Mouse (Mus musculus) thymus, postnatal 14 days (tissue): ENCODE measurements around the gene Ranbp1.
"Not testable (repeated sequence)": the region's sequence is repeated elsewhere in the genome, so short reads cannot be mapped to it uniquely, and the experiment has no call there.

ENCODE experiments used
- DNase-seq: peaks from one replicate; pipeline ENCODE4 v3.0.0; 2021

Gene Ranbp1

DNA sequence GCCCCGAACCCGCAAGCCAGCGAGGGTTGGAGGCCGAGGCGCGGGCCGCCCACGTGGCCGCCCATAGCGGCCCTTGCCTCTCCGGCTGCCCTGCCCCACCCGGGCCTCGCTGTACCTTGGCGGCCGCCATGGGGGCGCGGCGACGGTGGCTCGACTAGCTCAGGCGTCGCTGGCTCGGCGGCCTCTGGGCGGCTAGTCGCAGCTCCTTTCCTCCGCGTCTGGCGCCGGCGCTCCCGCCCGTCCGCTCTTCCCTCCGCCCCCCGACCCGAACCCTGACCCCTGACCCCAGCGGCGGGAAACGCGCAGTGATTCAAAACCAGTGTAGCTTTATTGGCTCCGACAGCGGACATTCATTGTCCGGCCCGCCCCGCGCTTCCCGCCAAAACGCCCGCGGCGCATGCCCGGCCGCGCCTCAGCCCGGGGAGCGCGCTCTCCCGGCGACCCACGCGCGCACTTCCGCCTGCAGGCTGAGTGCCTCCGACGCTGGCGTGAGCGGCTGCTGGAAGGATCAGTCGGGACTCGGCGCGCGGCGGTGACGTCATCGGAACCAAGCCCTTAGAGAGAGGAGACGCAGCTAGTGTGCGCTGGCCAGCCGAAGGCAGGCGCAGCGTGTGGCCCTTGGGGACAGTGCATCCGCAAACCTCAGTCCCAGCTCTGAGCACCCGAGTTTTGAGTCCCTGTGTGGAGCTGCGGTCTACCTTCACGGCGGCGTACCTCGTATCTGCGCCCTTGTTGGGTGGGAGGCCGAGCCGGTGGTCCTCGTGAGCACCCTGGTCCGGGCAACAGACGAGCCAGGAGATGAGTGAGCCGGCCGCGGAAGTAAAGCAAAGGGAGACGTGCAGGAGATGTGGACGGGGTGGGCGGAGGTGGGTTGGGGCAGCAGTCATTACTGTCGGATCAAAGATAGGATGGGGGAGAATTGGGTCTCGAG is at the start of gene Ranbp1, which contains the start of gene Trmt2a:
Ranbp1 (minus strand) TSS at position 300 of the 931 bp plus-strand sequence.
Trmt2a (plus strand) TSS at position 247 of the 931 bp plus-strand sequence.
- peak; percentile 98 for DNase-seq

DNA sequence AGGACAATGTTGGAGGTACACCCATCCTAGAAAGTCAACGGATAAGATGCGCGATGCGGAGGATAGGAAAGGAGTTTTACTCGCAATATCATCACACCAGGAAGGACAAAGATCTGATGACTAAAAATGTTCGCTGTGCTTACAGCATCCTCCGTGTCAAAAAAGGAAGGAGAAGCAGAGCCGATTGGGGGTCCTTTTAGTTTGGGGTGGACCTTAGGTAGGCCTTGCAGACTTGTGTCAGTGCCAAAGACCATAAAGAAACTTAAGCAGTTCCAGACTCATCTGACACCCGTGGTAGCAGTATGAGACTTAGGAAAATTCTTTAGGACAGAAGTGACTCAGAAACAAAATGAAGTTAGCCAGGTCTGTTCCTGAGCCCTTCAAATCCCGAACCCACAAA is 41.1 kb upstream of the Ranbp1 start:
- not testable (repeated sequence) for DNase-seq

DNA sequence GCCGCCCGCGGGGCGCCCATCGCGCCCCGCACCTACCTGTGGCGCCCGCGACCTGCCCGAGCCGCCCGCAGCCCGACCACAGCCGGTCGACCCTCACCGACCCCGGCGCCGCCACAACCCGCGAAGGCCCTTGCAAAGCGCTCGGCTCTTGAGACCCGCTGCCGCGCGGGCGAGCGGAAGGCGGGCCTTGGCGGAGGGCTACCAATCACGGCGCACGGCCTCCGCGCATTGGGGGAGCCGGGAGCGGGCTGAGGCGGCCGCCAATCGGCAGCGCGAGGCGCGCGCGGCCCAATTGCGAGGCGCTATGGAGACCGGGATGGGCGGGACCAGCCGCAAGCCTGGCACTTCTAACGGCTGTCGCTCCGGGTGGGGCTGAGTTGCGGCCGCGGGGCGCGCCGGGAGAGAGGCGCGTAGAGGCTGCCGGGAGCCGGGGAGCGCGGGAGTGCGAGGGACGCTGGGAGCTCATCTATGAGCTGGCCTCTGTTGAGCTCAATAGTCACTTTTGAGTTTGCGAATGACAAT is 40.6 kb upstream of the Ranbp1 start, which contains the start of gene Dgcr8:
Dgcr8 (minus strand) TSS at position 180 of the 522 bp plus-strand sequence.
- DNase-seq = peak; percentile 99

DNA sequence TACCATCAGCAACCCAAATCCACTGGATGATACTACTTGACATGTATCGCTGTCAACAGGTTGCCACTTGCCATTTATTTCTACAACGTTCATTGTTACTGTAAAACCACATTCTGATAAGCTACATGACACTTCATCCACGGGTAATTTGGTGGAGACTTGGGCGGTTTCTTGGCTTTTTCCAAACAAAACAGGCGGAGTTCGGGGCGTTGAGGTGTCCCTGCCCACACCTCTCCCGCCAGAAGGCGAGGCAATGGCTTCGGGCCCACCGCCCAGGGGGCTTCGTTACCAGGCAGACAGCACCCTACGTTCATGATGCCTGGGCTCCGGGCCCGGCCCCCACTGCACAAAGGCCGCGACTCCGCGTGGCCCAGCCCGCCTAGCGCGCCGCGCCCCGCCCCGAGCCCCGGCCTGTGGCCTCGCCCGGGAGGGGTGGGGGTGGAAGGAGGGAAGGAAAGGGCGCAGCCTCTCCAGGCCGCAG is 40.1 kb upstream of the Ranbp1 start:
- DNase-seq = peak; percentile 88

DNA sequence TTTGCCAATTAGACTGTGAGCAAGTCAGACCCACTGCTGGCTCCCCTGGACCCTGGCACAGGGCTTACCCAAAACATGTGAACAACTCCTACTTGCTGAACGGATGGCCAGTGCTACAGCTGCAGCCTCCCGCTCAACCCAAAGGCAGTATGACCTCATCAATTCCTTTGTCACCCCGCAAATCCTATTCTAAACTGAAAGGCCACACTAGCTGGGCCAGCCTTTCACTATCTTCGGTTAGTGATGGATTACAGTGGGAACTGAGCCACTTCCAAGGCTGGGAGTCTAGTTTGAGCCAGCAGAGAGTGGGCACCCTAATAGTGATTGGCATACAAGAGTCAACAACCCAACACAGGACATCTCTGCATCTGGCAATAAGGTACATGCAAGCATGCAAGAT is 39.6 kb upstream of the Ranbp1 start:
- DNase-seq = peak; percentile 12

DNA sequence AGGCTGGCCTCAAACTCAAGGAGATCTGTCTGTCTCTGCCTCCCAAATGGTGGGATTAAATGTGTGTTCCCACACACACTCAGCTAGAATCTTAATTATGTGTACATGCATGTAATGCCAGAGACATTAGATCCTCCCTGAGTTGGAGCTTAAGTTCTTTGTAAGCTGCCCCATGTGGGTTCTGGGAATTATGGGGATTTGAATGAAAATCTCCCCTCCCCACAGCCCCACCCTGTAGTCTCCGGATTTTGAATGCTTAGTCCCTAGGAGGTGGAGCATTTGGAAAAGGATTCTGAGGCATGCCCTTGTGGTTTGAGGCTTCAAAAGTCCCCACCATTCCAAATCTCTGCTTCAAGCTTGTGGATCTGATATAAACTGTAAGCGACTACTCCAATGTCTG is 26.6 kb upstream of the Ranbp1 start:
- no peak for DNase-seq

DNA sequence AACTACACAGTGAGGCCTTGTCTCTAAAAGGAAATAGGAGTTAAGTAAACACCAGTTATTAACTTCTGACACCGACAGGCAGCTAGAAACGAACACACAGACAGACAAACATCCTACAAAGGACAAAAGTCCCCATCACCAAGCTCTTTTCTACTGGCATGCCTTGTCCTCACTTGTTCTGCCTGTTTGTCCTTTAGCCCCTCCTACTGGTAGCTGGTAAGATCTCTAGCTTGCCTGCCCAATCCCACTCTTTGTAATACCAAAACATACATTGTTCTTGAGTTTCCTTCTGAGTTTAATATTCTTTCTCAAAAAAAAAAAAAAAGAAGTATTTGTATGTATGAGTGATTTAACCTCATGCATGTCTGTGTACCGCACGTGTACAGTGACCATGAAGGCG is 19.6 kb upstream of the Ranbp1 start:
- peak; percentile 46 for DNase-seq

DNA sequence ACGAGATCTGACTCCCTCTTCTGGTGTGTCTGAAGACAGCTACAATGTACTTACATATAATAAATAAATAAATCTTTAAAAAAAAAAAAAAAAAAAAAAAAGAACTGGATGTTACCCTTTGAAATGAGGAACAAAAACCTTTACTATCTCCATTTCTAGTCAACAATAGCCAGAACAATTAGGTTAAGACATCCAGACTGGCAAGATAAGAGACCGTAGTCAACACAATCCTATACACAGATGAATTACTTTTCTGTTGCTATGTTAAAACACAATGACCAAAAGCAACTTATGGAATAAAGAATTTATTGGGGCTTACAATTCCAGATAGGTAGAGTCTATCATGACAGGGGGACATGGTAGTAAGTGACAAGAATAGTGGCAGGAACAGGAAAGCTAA is 16.5 kb upstream of the Ranbp1 start:
- DNase-seq = no peak

DNA sequence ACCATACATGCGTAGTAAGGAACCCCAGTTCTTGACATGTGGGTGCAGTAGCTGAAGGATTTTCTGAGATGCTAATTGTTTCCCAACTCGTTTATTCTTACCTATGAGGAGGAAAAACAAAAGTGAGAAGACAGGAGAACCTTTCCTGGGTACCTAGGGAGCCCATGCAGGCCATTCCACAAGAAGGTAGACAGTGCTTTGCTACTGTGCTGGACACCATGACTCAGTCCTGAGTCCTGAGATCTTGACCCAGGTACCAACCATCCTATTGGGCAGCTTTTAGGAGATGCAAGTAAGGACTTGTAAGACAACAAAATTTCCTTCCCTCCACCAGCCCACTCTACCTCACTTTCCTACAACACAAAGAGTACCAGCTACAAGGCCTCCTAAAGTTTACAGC is 9.7 kb upstream of the Ranbp1 start, which contains the start of gene Gm49776:
Gm49776 (minus strand) TSS at position 101 of the 400 bp plus-strand sequence.
- no peak for DNase-seq

DNA sequence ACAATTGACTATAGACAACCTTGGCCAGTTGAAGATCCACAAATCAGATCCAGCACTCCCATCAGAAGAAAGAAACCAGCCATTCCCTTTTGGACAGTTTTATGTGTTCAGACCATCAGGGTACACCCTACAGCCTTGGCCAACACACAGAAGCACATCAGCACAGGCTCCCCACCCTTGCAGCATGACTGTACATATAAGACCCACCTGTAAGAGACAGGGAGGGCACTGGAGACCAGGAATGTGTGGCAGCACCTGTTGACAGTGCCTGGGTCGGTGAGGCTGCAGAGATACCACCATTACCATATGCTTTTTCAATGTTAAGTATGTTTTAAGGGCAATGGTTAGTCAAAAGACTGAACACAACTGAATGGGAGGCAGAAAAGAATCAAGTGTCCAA is 5.3 kb upstream of the Ranbp1 start:
- DNase-seq = no peak

DNA sequence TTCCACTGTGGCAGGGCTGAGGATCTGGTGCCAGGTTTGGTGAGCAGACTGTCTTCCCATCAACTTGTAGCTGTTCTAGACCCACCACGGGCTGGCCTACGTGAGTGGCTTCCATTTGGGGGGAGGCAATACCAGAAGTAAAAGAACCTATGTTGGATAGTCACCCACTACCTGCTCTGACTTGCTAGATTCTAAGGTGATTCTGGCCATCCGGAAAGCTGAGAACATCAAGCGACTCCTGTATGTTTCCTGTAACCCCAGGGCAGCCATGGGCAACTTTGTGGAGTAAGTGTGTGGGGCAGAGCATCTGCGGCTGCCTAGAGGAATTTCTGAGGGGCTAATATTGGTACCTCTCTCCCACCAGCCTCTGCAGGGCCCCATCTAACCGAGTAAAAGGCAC is 4.2 kb upstream of the Ranbp1 start:
- DNase-seq = no peak

DNA sequence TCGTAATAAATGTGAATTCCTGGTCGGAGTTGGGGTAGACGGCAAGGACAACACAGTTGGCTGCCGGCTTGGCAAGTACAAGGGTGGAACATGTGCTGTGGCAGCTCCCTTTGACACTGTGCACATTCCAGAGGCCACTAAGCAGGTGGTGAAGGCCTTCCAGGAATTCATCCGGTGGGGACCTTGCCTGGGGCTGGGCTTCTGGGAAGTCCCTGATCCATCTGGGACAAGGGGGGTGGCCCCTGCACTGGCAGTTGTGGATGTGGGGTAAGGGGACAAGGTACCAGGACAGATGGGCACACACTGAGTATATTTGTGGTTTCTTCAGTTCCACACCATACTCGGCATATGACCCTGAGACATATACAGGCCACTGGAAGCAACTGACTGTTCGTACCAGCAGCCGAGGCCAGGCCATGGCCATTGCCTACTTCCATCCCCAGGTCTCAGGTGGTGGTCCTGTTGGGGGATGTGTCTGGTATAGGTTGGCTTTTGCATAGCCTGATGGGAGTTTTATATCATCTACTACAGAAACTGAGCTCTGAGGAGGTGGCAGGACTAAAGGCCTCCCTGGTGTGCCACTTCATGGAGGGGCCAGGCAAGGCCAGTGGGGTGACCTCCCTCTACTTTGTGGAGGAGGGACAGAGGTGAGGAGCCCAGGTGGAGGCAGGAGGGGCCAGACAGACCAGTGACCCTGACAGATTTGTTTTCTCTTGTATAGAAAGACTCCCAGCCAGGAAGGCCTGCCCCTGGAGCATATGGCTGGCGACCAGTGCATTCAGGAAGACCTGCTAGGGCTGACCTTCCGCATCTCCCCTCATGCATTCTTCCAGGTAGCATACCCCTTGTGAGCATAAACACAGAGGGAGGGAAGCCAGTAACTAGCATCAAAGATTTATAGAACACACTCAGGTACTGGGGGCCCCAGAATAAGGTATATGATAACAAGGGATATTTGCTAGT is 2.6 kb upstream of the Ranbp1 start:
- DNase-seq = no peak

DNA sequence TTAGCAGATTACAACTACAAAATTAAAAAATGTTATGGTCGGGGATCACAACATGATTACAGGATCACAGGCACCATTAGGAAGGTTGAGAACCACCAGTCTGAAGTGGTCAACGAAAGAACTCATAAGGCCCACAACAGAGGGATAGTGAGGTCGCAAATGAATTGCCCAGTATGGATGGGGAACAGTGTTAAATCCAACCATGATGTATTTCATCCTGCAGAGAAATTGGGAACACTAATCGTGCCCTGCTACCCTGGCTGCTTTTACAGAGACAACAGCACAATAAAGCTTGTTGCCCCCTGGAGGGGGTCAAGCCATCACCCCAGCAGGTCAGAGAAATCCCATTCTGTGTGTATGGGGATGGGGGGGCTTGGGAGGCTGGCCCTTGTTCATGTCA is 1.7 kb upstream of the Ranbp1 start:
- DNase-seq = no peak

DNA sequence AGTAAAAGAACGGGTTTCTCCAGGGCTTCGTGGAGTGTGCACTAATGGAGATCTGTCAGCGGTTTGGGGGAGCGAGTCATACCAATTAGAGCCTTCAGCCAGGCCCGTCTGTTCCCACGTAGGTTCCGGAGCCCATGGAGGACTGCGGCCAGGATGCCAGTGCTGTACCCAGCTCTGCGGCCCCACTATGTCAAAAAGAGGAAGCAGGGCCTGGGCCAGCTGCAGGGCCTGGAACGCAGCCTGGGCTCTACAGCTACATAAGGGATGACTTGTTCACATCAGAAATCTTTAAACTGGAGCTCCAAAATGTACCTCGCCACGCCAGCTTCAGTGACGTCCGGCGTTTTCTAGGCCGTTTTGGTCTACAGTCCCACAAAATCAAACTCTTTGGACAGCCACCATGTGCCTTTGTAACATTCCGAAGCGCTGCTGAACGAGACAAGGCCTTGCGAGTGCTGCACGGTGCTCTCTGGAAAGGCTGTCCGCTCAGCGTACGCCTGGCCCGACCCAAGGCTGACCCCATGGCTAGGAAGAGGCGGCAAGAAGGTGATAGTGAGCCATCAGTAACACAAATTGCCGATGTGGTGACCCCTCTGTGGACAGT is 934 bp upstream of the Ranbp1 start:
- DNase-seq = peak; percentile 57

DNA sequence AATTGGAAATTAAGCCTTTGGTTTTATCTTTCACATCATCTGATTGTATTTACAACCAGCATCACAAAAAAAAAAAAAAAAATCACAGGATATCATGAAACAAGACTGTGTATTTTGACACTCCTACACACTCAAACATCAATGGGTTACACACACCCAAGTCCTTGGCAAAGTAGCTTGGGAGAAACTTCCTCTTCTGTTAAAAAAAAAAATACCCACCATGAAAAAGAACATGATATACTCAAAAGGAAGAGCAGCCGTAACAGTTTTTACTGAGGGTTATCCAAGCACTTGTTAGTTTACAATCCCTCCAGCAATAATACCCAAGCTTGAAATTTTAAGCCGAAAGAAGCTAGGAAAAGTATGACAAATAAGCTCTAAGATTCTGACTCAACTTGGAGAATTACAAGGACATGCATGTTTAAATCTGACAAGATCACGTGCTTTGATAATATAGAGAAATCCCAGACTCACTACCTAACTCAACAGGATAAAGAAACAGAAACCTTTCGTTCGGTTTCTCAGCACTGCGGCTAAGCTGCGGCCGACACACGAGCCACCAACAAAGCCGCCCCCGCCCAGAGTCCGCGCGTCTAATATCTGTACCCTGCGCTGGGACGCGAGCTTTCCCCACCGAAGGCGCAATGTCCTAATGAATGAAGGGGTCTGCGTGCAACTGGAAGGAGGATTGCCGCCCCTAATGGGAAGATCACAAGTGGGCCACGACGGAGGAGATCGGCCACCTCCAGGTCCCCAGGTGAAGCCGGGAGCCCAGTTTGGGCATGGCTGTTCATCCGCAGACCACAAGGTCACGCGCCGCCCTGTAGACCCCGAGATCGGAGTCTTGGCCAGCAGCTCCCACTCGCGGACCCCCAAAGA is 772 bp downstream of the Ranbp1 start:
- no peak for DNase-seq

DNA sequence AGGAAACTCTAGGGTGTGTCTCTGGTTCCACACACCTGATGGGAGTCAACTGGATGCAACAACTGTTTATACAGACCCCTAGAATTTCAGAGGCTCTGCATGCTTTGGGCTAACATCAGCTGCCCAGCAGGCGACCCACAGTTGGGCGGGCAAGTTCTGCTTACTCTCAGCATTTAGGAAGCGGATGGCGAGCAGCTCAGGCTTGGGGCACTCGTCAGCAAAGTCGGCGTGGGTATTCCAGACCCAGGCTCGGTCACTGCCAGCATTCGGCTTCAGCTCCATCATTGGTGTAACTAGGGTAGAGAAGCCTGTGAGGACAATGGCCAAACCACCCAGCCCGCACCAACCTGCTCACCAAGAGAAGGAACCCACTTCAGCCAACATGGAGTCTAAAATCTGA is 7.0 kb downstream of the Ranbp1 start:
- DNase-seq = no peak

DNA sequence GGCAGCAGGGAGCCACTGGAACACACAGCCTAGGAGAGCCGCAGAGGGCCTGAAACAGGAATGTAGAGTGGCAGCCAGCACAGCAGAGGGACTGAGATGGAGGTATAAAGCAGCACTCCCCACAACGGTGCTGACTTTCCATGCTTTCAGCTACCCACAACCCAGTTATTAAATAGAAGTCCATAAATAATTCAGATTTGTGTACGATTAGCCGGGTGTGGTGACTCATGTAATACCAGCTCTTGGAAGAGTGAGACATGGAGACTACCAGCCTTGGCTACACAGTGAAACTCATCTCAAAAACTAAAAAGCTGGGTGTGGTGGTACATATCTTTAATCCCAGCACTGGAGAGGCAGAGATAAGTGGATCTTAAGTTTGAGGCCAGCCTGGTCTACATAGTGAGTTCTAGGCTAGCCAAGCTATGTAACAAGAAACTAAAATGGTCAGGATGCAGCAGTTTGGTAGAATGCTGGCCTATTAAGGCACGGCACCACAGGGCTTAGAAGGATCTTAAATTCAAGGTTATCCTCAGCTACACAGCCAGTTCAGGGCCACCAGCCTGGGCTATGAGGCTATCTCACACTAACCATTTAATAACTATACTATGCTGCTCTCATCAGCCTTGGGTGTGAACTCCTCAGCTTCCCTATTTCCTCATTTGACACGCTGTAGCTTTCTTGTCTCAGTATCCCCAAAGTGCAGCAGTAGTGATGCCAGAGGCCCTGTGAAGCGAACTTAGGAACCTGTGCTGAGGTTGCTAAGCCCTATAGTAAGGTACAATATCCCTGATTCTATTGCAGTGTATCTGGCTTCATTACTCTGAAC is 11.6 kb downstream of the Ranbp1 start:
- no peak for DNase-seq

DNA sequence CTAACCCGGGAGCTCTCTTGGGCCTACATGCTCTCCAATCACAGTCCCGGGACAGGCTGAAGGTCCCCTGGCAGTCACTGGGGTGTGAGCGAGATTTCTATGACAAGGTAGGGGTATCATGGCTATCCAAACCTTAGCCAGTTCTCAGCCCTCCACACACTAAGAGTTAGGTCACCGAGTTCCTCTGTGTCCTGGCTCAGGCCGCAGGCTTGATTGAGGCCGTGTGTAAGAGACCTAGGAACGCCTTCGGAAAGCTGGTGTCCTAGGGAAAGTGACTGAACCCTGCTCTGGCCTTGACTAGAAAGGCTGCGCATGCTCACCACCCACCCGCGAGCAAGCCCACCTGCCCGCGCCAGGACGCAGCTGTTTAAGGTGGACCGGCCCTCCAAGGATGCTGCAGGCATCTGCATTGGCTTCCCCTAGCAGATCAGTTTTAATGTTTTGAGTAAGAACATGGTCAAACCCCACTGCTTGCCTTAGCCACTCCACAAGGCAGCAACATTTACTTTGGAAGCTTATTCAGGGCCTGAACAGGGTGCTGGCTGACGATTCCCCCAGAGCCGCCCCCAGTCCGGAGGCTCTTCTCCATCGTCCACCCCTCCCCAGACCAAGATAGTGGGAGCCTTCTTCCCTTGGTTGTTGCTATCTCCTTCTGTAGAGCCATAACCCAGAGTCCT is 13.0 kb downstream of the Ranbp1 start:
- DNase-seq = peak; percentile 75

DNA sequence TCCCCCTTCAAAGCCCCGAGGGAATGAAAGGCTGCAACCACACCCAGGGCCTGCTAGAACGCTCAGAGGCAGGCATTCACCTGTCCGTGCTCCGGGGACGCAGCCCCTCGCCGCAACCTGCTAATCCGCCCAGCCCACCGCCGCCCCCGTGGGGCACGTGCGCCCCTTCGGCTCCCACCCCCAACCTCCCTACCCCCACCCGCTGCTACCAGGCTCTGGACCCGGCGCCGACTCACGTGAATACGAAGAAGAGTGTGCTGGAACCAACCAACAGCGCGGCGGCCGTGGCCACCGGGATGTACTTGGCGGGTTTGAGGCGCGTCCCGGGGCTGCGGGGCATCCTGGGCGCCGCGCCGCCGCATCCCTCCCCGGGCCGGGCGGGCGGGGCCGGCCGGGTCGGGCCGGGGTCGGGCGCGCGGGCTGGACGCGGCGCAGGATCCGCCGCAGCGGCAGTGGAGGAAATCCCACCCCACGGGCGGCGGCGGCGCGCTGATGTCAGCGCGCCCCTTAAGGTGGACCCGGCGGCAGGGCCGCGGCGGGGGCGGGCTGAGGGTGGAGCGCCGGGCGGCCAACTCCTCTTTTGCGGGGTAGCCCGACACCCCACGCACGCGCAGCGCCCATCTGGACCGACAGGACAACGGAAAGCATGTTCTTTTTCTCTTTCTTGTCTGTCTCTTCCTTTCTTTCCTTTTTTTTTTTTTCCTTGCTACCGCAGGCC is 13.7 kb downstream of the Ranbp1 start, which contains the start of gene Zdhhc8:
Zdhhc8 (minus strand) TSS at position 466 of the 718 bp plus-strand sequence.
- peak; percentile 79 for DNase-seq
